Mouse (Mus musculus) testis, adult 2 months (tissue): ENCODE data around the gene Gprc5d.

ENCODE experiments used
- CTCF ChIP-seq: fragments of 200-500 bp; IDR thresholded peaks from 2 replicates; pipeline ENCODE4 v1.5.1; 2012; ENCODE audit warnings: low read depth, mild to moderate bottlenecking, inconsistent platforms, low read length, moderate library complexity; ENCODE audit not compliant: control insufficient read depth, insufficient read depth, insufficient replicate concordance
- POLR2A ChIP-seq: fragments of 200-500 bp; IDR thresholded peaks from 2 replicates; pipeline ENCODE4 v1.6.1; 2012; ENCODE audit warnings: low read depth, mild to moderate bottlenecking, inconsistent platforms, low read length, moderate library complexity; ENCODE audit not compliant: control insufficient read depth

- TF ChIP-seq POLR2A (no peak), CTCF (no peak)
These were observed 25.1 kb upstream of the Gprc5d start for GRCm38 (mm10) chr6:135143151-135143550.
